12 mouse cellular contexts compared by ENCODE assay signal in the genomic region with DNA sequence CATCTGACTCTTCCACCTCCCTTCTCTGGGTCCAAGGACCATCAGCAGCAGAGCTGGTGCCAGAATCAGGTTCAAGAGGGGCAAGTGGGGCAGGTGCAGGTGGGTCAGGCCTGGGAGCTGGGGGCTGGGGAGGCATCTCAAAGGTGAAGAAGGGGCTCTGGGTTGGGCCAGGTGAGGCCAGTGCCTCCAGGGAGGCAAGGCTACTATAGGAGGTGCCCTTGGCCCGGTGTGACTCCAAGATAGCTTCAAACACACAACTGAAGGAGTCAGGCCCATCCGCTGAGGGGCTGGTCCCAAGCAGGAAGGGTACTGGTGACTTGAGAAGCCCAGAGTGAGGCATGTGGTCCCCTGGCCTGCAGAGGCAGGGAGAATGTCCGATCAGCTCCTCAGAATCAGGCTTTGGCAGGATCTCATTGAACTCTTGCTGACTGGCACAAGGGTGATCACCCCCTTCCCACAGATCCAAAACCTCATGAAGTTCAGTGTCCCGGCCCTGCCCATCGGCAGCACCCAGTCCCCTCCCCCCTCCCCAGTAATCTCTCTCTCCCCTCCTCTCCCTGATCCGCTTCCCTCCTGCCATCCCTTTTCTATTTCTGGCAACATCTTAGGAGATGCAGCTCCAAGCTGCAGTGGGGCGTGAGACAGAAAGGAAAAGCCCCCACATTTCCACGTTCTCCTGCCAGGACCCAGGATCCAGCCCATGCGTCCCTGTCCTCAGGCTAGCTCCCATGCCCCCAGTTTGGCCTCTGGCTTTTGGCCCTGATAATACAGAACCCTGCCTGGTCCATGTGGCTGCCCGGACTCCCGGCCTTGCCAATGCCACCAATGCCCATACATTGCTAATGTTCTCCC. TPM values are rescaled to one million over a fixed set of nuclear protein-coding genes. Genes with fewer than 3 reads are reported as not detected.
DNase-seq lines count a peak whose midpoint lies in the region; ATAC-seq and TF ChIP-seq lines count a peak whose summit lies in the region.
"Had no signal": no experiment of that assay in that cellular context is flagged by ENCODE, and none has a peak within 500 bp of the region (broad histone marks: within the 10 kb centered on the region; RNA-seq: fewer than 3 reads in every experiment).

No protein-coding gene starts in this region.

- no peak overlapping the region for H3K27ac ChIP-seq in testis, adult 2 months (ENCODE audit: control insufficient read depth, insufficient read depth, low read depth, low read length)
- peak overlapping the region; percentile 67 for H3K27ac ChIP-seq in hindbrain, embryonic 16.5 days (ENCODE audit: low read depth, low read length)
- H3K27ac ChIP-seq in intestine, postnatal 0 days (ENCODE audit: low read depth, low read length) = no peak overlapping the region
- H3K27ac ChIP-seq: liver, embryonic 13.5 days had no signal

- WGBS in hindbrain, embryonic 16.5 days = 56% methylated on average over 11 of the region's 11 CpGs
- WGBS in intestine, postnatal 0 days = 58% methylated on average over 11 of the region's 11 CpGs

- H3K27me3 ChIP-seq in testis, adult 2 months (ENCODE audit: control insufficient read depth, insufficient read depth, low read length) = peaks cover 3% of the 10 kb centered on the region; the same call in 1 of the 2 replicates
- peaks cover 3% of the 10 kb centered on the region; the same call in 1 of the 2 replicates for H3K27me3 ChIP-seq in hindbrain, embryonic 16.5 days (replicated peaks; ENCODE audit: control insufficient read depth, insufficient read depth, low read length)
- H3K27me3 ChIP-seq in intestine, postnatal 0 days (replicated peaks; ENCODE audit: control insufficient read depth, insufficient read depth, low read length) = peaks cover 73% of the 10 kb centered on the region

- ATAC-seq in hindbrain, embryonic 16.5 days = no peak
- ATAC-seq in intestine, postnatal 0 days = no peak

- no peak for TF ChIP-seq CTCF in testis, adult 2 months (IDR thresholded peaks at IDR 0.05; ENCODE audit: control insufficient read depth, insufficient read depth, insufficient replicate concordance, low read depth, low read length)
- TF ChIP-seq CTCF in intestine, postnatal 0 days (IDR thresholded peaks at IDR 0.05; ENCODE audit: low read depth) = no peak

- DNase-seq in adrenal gland, postnatal 14 days = peak; percentile 1
- no peak for DNase-seq in adrenal gland, postnatal 4 days (ENCODE audit: low spot score in 2 of 2)
- DNase-seq in testis, postnatal 14 days (ENCODE audit: low spot score) = no peak
- no peak for DNase-seq in urinary bladder, postnatal 25 days (ENCODE audit: low spot score)
- no peak for DNase-seq in T-cell, adult 2 months (ENCODE audit: low spot score)
- DNase-seq: heart, adult 18-20 months; kidney, adult 11 months; liver, embryonic 13.5 days had no signal

- no peaks in the 10 kb centered on the region for H3K9me3 ChIP-seq in hindbrain, embryonic 16.5 days (ENCODE audit: control insufficient read depth, low read length)
- H3K9me3 ChIP-seq in intestine, postnatal 0 days (ENCODE audit: control insufficient read depth) = no peaks in the 10 kb centered on the region
- H3K9me3 ChIP-seq: liver, embryonic 13.5 days had no signal

- no peak for TF ChIP-seq POLR2A in testis, adult 2 months (IDR thresholded peaks at IDR 0.05; ENCODE audit: control insufficient read depth, low read depth, low read length)

- peak overlapping the region; percentile 38 for H3K9ac ChIP-seq in hindbrain, embryonic 16.5 days (ENCODE audit: low read depth, low read length)
- H3K9ac ChIP-seq in intestine, postnatal 0 days (ENCODE audit: low read depth, low read length) = no peak overlapping the region
- H3K9ac ChIP-seq: liver, embryonic 13.5 days had no signal

- H3K4me3 ChIP-seq in testis, adult 2 months (ENCODE audit: control insufficient read depth, low read depth, low read length) = peak overlapping the region; percentile 70
- no peak overlapping the region for H3K4me3 ChIP-seq in hindbrain, embryonic 16.5 days (ENCODE audit: low read length)
- H3K4me3 ChIP-seq in intestine, postnatal 0 days (ENCODE audit: low read depth, low read length) = no peak overlapping the region
- H3K4me3 ChIP-seq: erythroblast, embryonic 14.5 days; liver, embryonic 13.5 days had no signal

- peaks cover 21% of the 10 kb centered on the region for H3K4me1 ChIP-seq in testis, adult 2 months (ENCODE audit: control insufficient read depth, insufficient read depth, low read length)
- H3K4me1 ChIP-seq in hindbrain, embryonic 16.5 days (ENCODE audit: control insufficient read depth, insufficient read depth, low read depth, low read length) = peaks cover 65% of the 10 kb centered on the region
- 0 out of 2 replicates have a peak, but pooled peaks cover 3% of the 10 kb centered on the region for H3K4me1 ChIP-seq in intestine, postnatal 0 days (replicated peaks; ENCODE audit: control insufficient read depth, insufficient read depth, low read length)

- H3K4me2 ChIP-seq in hindbrain, embryonic 16.5 days (ENCODE audit: low read length) = peak overlapping the region; percentile 44
- no peak overlapping the region for H3K4me2 ChIP-seq in intestine, postnatal 0 days (replicated peaks; ENCODE audit: low read depth)
- H3K4me2 ChIP-seq: liver, embryonic 13.5 days had no signal

- no peaks in the 10 kb centered on the region for H3K36me3 ChIP-seq in testis, adult 2 months (ENCODE audit: control insufficient read depth, insufficient read depth, low read length)
- 0 out of 2 replicates have a peak, but pooled peaks cover 2% of the 10 kb centered on the region for H3K36me3 ChIP-seq in hindbrain, embryonic 16.5 days (ENCODE audit: control insufficient read depth, insufficient read depth, low read length)
- H3K36me3 ChIP-seq in intestine, postnatal 0 days (ENCODE audit: control insufficient read depth, insufficient read depth) = no peaks in the 10 kb centered on the region
- H3K36me3 ChIP-seq: liver, embryonic 13.5 days had no signal

RNA-seq across cellular contexts. Expression of a gene that starts 4.6 kb away (rescaled TPM):
- 6.0 and 9.3 TPM in 2 replicates for total RNA-seq in adrenal gland, postnatal 14 days (2021)
- 10 to 100 TPM; 19.0 to 22.6 TPM for total RNA-seq in adrenal gland, postnatal 4 days (2021)
- 53.7 and 65.2 TPM in 2 replicates for polyA plus RNA-seq in testis, adult 2 months (2012; rRNA removed)
- polyA plus RNA-seq in hindbrain, embryonic 16.5 days (2015; fragmentation: Nextera tagmentation; extraction: Ambion mirVana) = 99.1 and 112 TPM in 2 replicates
- 27.1 and 30.1 TPM in 2 replicates for polyA plus RNA-seq in intestine, postnatal 0 days (2015; fragmentation: Nextera tagmentation; extraction: Ambion mirVana)

RNA-seq across cellular contexts. Expression of a gene that starts 5.6 kb away (rescaled TPM):
- 8.2 and 8.7 TPM in 2 replicates for total RNA-seq in adrenal gland, postnatal 14 days (2021)
- 10 to 100 TPM in 1 of 2 experiments, 1 to 10 TPM in 1; 9.6 to 10.4 TPM for total RNA-seq in adrenal gland, postnatal 4 days (2021)
- polyA plus RNA-seq in testis, adult 2 months (2012; rRNA removed) = 21.5 and 23.5 TPM in 2 replicates
- polyA plus RNA-seq in hindbrain, embryonic 16.5 days (2015; fragmentation: Nextera tagmentation; extraction: Ambion mirVana) = 49.4 and 55.6 TPM in 2 replicates
- 22.0 and 25.3 TPM in 2 replicates for polyA plus RNA-seq in intestine, postnatal 0 days (2015; fragmentation: Nextera tagmentation; extraction: Ambion mirVana)

RNA-seq across cellular contexts. Expression of a gene that starts 16.1 kb away (rescaled TPM):
- total RNA-seq in adrenal gland, postnatal 14 days (2021) = 71.8 and 77.5 TPM in 2 replicates
- 100 to 1,000 TPM; 106 to 112 TPM for total RNA-seq in adrenal gland, postnatal 4 days (2021)
- polyA plus RNA-seq in testis, adult 2 months (2012; rRNA removed) = 24.5 and 28.4 TPM in 2 replicates
- polyA plus RNA-seq in hindbrain, embryonic 16.5 days (2015; fragmentation: Nextera tagmentation; extraction: Ambion mirVana) = 343 and 362 TPM in 2 replicates
- 78.8 and 80.0 TPM in 2 replicates for polyA plus RNA-seq in intestine, postnatal 0 days (2015; fragmentation: Nextera tagmentation; extraction: Ambion mirVana)

RNA-seq across cellular contexts. Expression of a gene that starts 18.2 kb away (rescaled TPM):
- total RNA-seq in adrenal gland, postnatal 14 days (2021) = 28.3 and 34.1 TPM in 2 replicates
- total RNA-seq in adrenal gland, postnatal 4 days (2021) = 10 to 100 TPM; 22.0 to 24.3 TPM
- 2.5 and 2.7 TPM in 2 replicates for polyA plus RNA-seq in testis, adult 2 months (2012; rRNA removed)
- polyA plus RNA-seq in hindbrain, embryonic 16.5 days (2015; fragmentation: Nextera tagmentation; extraction: Ambion mirVana) = 2.4 and 3.3 TPM in 2 replicates
- 6.1 and 6.7 TPM in 2 replicates for polyA plus RNA-seq in intestine, postnatal 0 days (2015; fragmentation: Nextera tagmentation; extraction: Ambion mirVana)

RNA-seq across cellular contexts. Expression of a gene that starts 18.6 kb away (rescaled TPM):
- 5.1 and 5.4 TPM in 2 replicates for total RNA-seq in adrenal gland, postnatal 14 days (2021)
- 1 to 10 TPM; 4.8 to 5.7 TPM for total RNA-seq in adrenal gland, postnatal 4 days (2021)
- polyA plus RNA-seq in testis, adult 2 months (2012; rRNA removed) = 20.0 and 24.3 TPM in 2 replicates
- 13.0 and 13.4 TPM in 2 replicates for polyA plus RNA-seq in hindbrain, embryonic 16.5 days (2015; fragmentation: Nextera tagmentation; extraction: Ambion mirVana)
- 11.8 and 12.7 TPM in 2 replicates for polyA plus RNA-seq in intestine, postnatal 0 days (2015; fragmentation: Nextera tagmentation; extraction: Ambion mirVana)
